Mouse (Mus musculus) mouse trophoblast stem cell (cell line): ENCODE data around the gene Ppl.

Experiments used
- in situ Hi-C, 2 experiments: fragments of 300-500 bp; cut with MseI, MboI; formaldehyde crosslinking; loops; 2 replicates in 1 of 2; 3 replicates in 1 of 2; pipeline ENCODE4 v1.15.1; 2025

Ppl gene

GRCm38 (mm10) chr16:5132401-5132801 lies at the start of gene Ppl:
Gene Ppl (minus strand): TSS chr16:5132421.
- in situ Hi-C loops = no loop called here

- in situ Hi-C loops = no loop called here
Observed at GRCm38 (mm10) chr16:5172636-5173035, 40.4 kb upstream of the Ppl start.

GRCm38 (mm10) chr16:5168829-5169228 lies 36.6 kb upstream of the Ppl start:
- in situ Hi-C loops = no loop called here

GRCm38 (mm10) chr16:5168038-5168437 lies 35.8 kb upstream of the Ppl start:
- in situ Hi-C loops = no loop called here

- in situ Hi-C loops = no loop called here
Observed at GRCm38 (mm10) chr16:5164327-5164726, 32.1 kb upstream of the Ppl start.

- in situ Hi-C loops = no loop called here
Observed at GRCm38 (mm10) chr16:5159248-5159647, 27.0 kb upstream of the Ppl start.

GRCm38 (mm10) chr16:5157113-5157512 lies 24.9 kb upstream of the Ppl start:
- in situ Hi-C loops = no loop called here

- in situ Hi-C loops = no loop called here
Observed at GRCm38 (mm10) chr16:5156495-5156894, 24.3 kb upstream of the Ppl start.

- in situ Hi-C loops = no loop called here
Observed at GRCm38 (mm10) chr16:5155014-5155413, 22.8 kb upstream of the Ppl start.

- in situ Hi-C loops = no loop called here
Observed at GRCm38 (mm10) chr16:5153299-5154026, 21.2 kb upstream of the Ppl start.

- in situ Hi-C loops = no loop called here
Observed at GRCm38 (mm10) chr16:5150544-5150943, 18.3 kb upstream of the Ppl start.

GRCm38 (mm10) chr16:5147037-5147385 lies 14.8 kb upstream of the Ppl start, which contains the start of gene Sec14l5:
Gene Sec14l5 (plus strand): TSS chr16:5147109.
- in situ Hi-C loops = no loop called here

GRCm38 (mm10) chr16:5146367-5147036 lies 14.3 kb upstream of the Ppl start:
- in situ Hi-C loops = no loop called here

GRCm38 (mm10) chr16:5145570-5145969 lies 13.3 kb upstream of the Ppl start:
- in situ Hi-C loops = no loop called here

- in situ Hi-C loops = no loop called here
Observed at GRCm38 (mm10) chr16:5139741-5140140, 7.5 kb upstream of the Ppl start.

GRCm38 (mm10) chr16:5137006-5137540 lies 4.9 kb upstream of the Ppl start:
- in situ Hi-C loops = no loop called here

- in situ Hi-C loops = no loop called here
Observed at GRCm38 (mm10) chr16:5136505-5136904, 4.3 kb upstream of the Ppl start.

GRCm38 (mm10) chr16:5135551-5136261 lies 3.5 kb upstream of the Ppl start:
- in situ Hi-C loops = no loop called here

- in situ Hi-C loops = no loop called here
Observed at GRCm38 (mm10) chr16:5134623-5135330, 2.6 kb upstream of the Ppl start.

GRCm38 (mm10) chr16:5131251-5131922 lies 834 bp downstream of the Ppl start:
- in situ Hi-C loops = no loop called here

- in situ Hi-C loops = no loop called here
Observed at GRCm38 (mm10) chr16:5130766-5131165, 1.5 kb downstream of the Ppl start.
